Mouse (Mus musculus) stomach, embryonic 14.5 days (tissue): ENCODE measurements around the gene Prdx2. TPM values are rescaled to one million over a fixed set of nuclear protein-coding genes. Genes with fewer than 3 reads are reported as not detected.
A peak's percentile ranks its signal among the peaks of the same experiment; 100 is the strongest.

Experiments
- ATAC-seq: fragments of 200-750 bp; cut with Nextera tagmentation; 2 replicates; pipeline ENCODE4 v1.8.0; 2017; ENCODE audit warnings: low read depth, moderate TSS enrichment; ENCODE audit not compliant: insufficient number of reproducible peaks, insufficient read depth, low FRiP score
- H3K27ac ChIP-seq: fragments of 300-500 bp; sonication (generic); 2 replicates; pipeline ENCODE4 v1.5.1; 2014; ENCODE audit warnings: mild to moderate bottlenecking, low read length, moderate library complexity, mixed read lengths
- H3K27me3 ChIP-seq: fragments of 300-500 bp; sonication (generic); 2 replicates; pipeline ENCODE4 v1.6.1; 2014; ENCODE audit warnings: low read length, control low read depth, mixed read lengths; ENCODE audit not compliant: control insufficient read depth, insufficient read depth
- H3K36me3 ChIP-seq: fragments of 300-500 bp; sonication (generic); 2 replicates; pipeline ENCODE4 v1.6.1; 2014; ENCODE audit warnings: mild to moderate bottlenecking, control low read depth, low read length, moderate library complexity, mixed read lengths; ENCODE audit not compliant: control insufficient read depth, insufficient read depth
- H3K4me1 ChIP-seq: fragments of 300-500 bp; sonication (generic); 2 replicates; pipeline ENCODE4 v1.6.1; 2014; ENCODE audit warnings: low read length, control low read depth, mixed read lengths; ENCODE audit not compliant: control insufficient read depth, insufficient read depth
- H3K4me2 ChIP-seq: fragments of 300-500 bp; sonication (generic); replicated peaks from 2 replicates; pipeline ENCODE4 v1.6.1; 2014; ENCODE audit warnings: low read depth, low read length, control low read depth
- H3K4me3 ChIP-seq: fragments of 300-500 bp; sonication (generic); 2 replicates; pipeline ENCODE4 v1.5.1; 2014; ENCODE audit warnings: low read depth, low read length, control low read depth
- H3K9ac ChIP-seq: fragments of 300-500 bp; sonication (generic); replicated peaks from 2 replicates; pipeline ENCODE4 v1.6.1; 2014; ENCODE audit warnings: low read depth, mild to moderate bottlenecking, control low read depth, low read length, moderate library complexity, mixed read lengths
- H3K9me3 ChIP-seq: fragments of 300-500 bp; sonication (generic); 2 replicates; pipeline ENCODE4 v1.6.1; 2016; ENCODE audit warnings: low read depth, low read length, control low read depth; ENCODE audit not compliant: control insufficient read depth
- WGBS: fragments of 180-500 bp; shearing (Covaris S2); extraction: QIAGEN DNeasy Blood & Tissue Kit; methylation state at CpG from one replicate; pipeline ENCODE4 v1.1.7; 2014; 5-methylcytosine and 5-hydroxymethylcytosine counted together
- polyA plus RNA-seq: library from polyadenylated mRNA; unstranded; fragments of >200 nt; fragmentation: Nextera tagmentation; extraction: Ambion mirVana; gene quantifications from 2 replicates; pipeline ENCODE4 v1.2.1, GENCODE M21; 2014

Gene Prdx2
- polyA plus RNA-seq, result 799 and 888 TPM in 2 replicates

- Histone ChIP-seq H3K27me3 (no peaks in the 10 kb centered on the region), H3K36me3 (peaks cover 30% of the 10 kb centered on the region), H3K4me3 (peak within 1 kb of the TSS; percentile 51), H3K9ac (peak within 1 kb of the TSS; percentile 67), H3K9me3 (no peaks in the 10 kb centered on the region), H3K4me2 (peak within 1 kb of the TSS; percentile 83), H3K4me1 (peaks cover 25% of the 10 kb centered on the region), H3K27ac (peak within 1 kb of the TSS; percentile 83)
- peak; percentile 78 for ATAC-seq
- under 1% methylated on average over 56 of the region's 56 CpGs for WGBS
Observed at GRCm38 (mm10) chr8:84969241-84970134, at the start of gene Prdx2, which contains the start of the genes Gm49661 and Rnaseh2a. Gene Prdx2 (plus strand): TSS chr8:84969587. Gene Gm49661 (minus strand): TSS chr8:84969433. Gene Rnaseh2a (minus strand): TSS chr8:84969767.

DNA sequence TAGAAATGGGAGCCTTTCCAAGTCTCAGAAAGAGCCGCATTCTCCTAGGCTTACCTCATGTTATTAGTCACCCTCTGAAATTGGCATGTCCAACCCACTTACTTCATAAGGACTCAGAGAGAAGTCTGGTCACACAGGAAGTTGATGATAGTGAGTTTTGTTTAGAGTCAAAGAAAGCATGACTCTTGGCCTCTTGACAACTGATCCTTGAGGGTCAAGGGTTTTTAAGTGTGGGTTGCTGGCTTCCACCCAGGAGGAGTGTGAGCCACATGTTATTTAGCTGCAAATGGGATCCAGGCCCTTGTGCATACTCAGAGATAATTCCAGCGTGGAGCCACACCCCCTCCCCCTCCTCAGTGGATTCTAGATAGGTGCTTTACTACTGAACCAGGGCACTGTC lies 47.8 kb upstream of the Prdx2 start:
- no peak overlapping the region for H3K4me3 ChIP-seq
- ATAC-seq, result no peak
- no peak overlapping the region for H3K27ac ChIP-seq
- no peak overlapping the region for H3K9ac ChIP-seq
- no peaks in the 10 kb centered on the region for H3K9me3 ChIP-seq
- 0 out of 2 replicates have a peak, but pooled peaks cover 1% of the 10 kb centered on the region for H3K27me3 ChIP-seq
- H3K4me2 ChIP-seq, result no peak overlapping the region
- H3K36me3 ChIP-seq, result no peaks in the 10 kb centered on the region
- H3K4me1 ChIP-seq, result no peaks in the 10 kb centered on the region
- WGBS, result 75% methylated on average over 2 of the region's 2 CpGs

DNA sequence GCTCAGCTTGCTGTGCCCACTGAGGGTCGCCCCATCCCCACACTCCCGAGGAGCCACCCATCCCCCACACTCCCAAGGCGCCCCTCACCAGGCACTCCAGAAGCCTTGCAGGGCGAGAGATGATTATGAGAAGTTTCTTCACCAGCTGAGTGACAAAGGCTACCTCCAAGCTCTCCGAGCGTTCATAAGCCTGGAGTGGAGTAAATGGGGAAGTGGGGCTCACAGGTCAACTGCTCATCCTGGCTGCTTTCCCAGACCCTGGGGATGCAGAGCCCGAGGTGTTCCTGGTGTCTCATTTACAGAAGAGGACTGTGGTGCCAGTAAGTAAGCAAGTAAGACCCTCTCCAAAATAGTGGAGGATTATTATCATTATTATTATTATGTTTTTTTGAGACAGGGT lies 43.8 kb upstream of the Prdx2 start:
- 0 out of 2 replicates have a peak, but pooled peaks cover 2% of the 10 kb centered on the region for H3K4me1 ChIP-seq
- H3K4me3 ChIP-seq, result no peak overlapping the region
- no peak overlapping the region for H3K9ac ChIP-seq
- H3K36me3 ChIP-seq, result no peaks in the 10 kb centered on the region
- no peaks in the 10 kb centered on the region for H3K9me3 ChIP-seq
- no peak overlapping the region for H3K27ac ChIP-seq
- no peak overlapping the region for H3K4me2 ChIP-seq
- WGBS, result 60% methylated on average over 7 of the region's 7 CpGs
- ATAC-seq, result no peak
- H3K27me3 ChIP-seq, result peaks cover 13% of the 10 kb centered on the region

GRCm38 (mm10) chr8:84927513-84927912 lies 41.9 kb upstream of the Prdx2 start:
- no peak for ATAC-seq
- no peak overlapping the region for H3K27ac ChIP-seq
- no peak overlapping the region for H3K4me2 ChIP-seq
- H3K4me3 ChIP-seq, result no peak overlapping the region
- WGBS, result 75% methylated on average over 1 of the region's 1 CpGs
- H3K27me3 ChIP-seq, result peaks cover 15% of the 10 kb centered on the region
- no peaks in the 10 kb centered on the region for H3K9me3 ChIP-seq
- no peaks in the 10 kb centered on the region for H3K36me3 ChIP-seq
- 0 out of 2 replicates have a peak, but pooled peaks cover 2% of the 10 kb centered on the region for H3K4me1 ChIP-seq
- H3K9ac ChIP-seq, result no peak overlapping the region

DNA sequence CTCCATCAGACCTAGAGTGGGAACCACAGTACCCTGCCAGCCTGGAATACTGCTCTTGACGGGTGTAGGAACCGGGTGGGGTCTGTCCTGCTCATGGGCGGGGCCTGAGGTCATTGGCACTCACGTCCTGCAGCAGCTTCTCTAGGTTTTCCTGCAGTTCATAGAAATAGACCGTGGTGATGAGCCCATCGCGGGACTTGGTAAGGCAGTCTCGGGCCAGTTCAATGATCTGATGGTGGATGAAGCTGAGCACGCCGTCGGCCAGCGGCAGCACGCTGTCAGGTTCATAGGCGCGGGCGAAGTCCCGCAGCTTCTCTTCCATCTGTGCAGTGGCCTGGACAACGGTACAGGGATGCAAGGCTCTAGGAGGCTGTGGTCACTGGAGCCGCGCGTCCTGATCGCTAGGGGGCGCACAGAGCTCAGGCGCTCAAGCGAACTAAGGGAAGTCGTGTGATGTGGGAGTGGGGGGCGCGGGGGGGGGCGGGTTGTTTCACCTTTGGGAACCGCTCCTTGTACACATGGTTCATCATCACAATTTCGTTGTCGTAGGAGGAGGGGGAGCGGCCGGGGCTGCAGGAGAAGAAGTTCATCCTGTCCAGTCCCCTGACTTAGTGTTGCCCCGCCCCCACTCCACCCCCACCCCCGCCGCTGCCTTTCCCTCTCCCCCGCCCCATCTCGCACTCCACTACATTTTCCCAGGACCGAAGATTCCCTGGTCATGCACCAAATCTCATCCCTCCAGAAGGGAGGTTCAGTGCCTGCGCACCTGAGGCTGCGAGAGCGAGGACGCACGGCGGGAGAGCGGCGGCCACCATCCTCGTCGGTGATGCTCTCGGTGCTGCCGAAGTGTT lies 40.7 kb upstream of the Prdx2 start:
- Histone ChIP-seq H3K36me3 (no peaks in the 10 kb centered on the region), H3K9ac (no peak overlapping the region), H3K27ac (no peak overlapping the region), H3K9me3 (no peaks in the 10 kb centered on the region), H3K4me2 (peak overlapping the region; percentile 64), H3K4me3 (peak overlapping the region; percentile 27), H3K4me1 (0 out of 2 replicates have a peak, but pooled peaks cover 2% of the 10 kb centered on the region), H3K27me3 (peaks cover 15% of the 10 kb centered on the region)
- peak; percentile 69; the same call in 1 of the 2 replicates for ATAC-seq
- 3% methylated on average over 52 of the region's 52 CpGs for WGBS

DNA sequence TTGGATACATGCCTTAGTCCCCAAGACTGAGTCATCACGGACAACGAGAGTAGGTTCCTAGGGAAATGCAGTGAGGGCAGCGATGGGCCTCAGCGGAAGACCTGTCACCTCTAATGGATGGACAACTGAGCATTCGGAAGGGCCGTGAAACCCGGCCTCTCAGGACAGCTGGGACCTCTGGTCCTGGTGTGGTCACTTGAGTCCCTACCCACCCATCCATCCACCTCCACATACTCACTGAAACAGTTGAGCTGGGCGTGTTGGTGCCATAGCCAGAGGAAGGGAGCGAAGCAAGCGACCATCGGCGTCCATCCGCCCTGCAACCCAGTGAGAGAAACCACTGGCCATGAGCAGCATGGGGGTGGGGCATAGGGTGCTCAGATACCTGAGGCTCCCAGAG lies 38.8 kb upstream of the Prdx2 start:
- Histone ChIP-seq H3K27ac (no peak overlapping the region), H3K9me3 (no peaks in the 10 kb centered on the region), H3K4me2 (no peak overlapping the region), H3K9ac (no peak overlapping the region), H3K27me3 (peaks cover 31% of the 10 kb centered on the region), H3K36me3 (no peaks in the 10 kb centered on the region), H3K4me1 (peaks cover 6% of the 10 kb centered on the region; the same call in 1 of the 2 replicates), H3K4me3 (no peak overlapping the region)
- ATAC-seq, result no peak
- 82% methylated on average over 13 of the region's 13 CpGs for WGBS

- 81% methylated on average over 16 of the region's 16 CpGs for WGBS
- no peak overlapping the region for H3K4me3 ChIP-seq
- H3K36me3 ChIP-seq, result no peaks in the 10 kb centered on the region
- peaks cover 6% of the 10 kb centered on the region; the same call in 1 of the 2 replicates for H3K4me1 ChIP-seq
- ATAC-seq, result no peak
- H3K27me3 ChIP-seq, result peaks cover 52% of the 10 kb centered on the region
- H3K4me2 ChIP-seq, result no peak overlapping the region
- no peak overlapping the region for H3K9ac ChIP-seq
- H3K27ac ChIP-seq, result no peak overlapping the region
- H3K9me3 ChIP-seq, result no peaks in the 10 kb centered on the region
Observed at GRCm38 (mm10) chr8:84933767-84934559, 35.4 kb upstream of the Prdx2 start.
